Mouse (Mus musculus) heart, adult 9 months (tissue): Measurements from ENCODE around the gene Rtl1.

Source experiments
- DNase-seq, 2 experiments: peaks; one replicate each; pipeline ENCODE4 v3.0.0; 2022; ENCODE audit warnings: low spot score in 2 of 2

Gene Rtl1

GRCm38 (mm10) chr12:109572259-109572658 lies 27.9 kb downstream of the Rtl1 start:
- no peak for DNase-seq

- no peak for DNase-seq
Measured at GRCm38 (mm10) chr12:109560111-109560695, 39.9 kb downstream of the Rtl1 start.

GRCm38 (mm10) chr12:109558891-109559487 lies 41.1 kb downstream of the Rtl1 start:
- DNase-seq: no peak

DNA sequence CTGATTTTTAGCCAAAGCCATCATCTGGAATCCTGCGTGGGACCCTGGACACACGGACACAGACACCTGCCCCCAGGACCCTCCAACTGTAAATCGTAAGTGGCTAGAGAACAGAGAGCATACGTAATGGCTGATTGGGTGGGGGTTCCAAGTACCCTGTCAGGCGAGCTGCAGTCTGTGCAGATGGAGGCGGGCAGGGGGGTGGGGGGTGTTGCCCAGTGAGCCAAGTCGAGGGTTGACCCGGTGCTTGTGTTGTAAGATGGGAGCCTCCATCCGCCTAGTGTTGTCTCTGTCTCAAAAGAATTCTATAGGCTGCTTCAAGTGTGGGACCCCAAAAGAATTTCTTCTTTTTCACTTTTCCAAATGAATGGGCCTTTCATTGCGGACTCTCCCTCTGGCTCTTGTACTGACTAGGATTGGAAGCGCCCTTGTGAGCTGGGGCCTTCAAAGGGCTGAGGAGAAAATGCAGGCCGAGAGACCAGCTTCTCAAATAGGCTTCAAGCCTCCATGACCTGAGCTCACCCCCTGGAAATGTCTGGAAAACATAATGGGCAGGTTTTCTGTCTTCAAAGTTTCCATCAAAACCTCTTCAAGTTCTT lies 41.8 kb downstream of the Rtl1 start:
- DNase-seq: no peak

- no peak for DNase-seq
Measured at GRCm38 (mm10) chr12:109555837-109556409, 44.2 kb downstream of the Rtl1 start.

DNA sequence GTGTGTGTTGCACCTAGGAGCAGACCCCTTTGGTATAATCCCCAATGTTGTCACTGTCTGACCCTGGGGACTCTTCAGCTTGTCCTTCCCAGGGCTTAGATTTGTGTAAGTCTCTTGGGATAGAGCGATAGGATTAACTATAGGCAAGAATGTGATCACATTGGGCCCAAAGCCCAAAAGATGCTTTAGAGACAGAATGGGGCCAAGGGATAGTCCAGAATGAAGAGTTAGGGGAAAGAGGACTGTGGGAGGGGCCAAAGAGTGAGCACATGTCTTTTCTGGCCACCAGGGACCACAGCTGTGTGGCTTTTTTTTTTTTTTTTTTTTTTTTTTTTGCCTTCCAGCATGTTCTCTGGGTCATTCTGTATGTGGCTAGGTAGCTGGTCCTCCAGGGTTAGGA lies 46.6 kb downstream of the Rtl1 start:
- no peak for DNase-seq

GRCm38 (mm10) chr12:109552754-109553525 lies 47.2 kb downstream of the Rtl1 start:
- DNase-seq: no peak

DNA sequence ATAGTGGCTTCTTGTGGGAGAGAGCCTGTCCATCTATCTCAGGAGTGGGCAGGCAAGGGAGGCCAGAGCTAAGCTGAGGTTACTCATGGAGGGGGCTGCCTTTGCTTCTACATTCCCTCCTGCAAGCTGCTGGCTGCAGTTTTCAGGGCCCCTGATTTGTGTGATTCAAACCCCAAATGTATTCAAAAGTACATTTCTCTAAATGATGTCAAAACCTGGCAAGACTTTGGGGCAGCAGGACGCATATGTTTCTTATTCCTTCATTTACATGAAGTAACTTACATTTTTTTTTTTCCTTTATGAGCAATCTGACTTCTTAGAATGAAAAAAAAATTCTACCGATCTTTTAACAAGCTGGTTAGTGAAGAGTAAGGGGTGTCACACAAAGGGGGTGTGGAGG lies 48.4 kb downstream of the Rtl1 start:
- no peak for DNase-seq

- no peak for DNase-seq
Measured at GRCm38 (mm10) chr12:109547085-109547484, 53.0 kb downstream of the Rtl1 start.

- no peak for DNase-seq
Measured at GRCm38 (mm10) chr12:109545875-109546732, 54.0 kb downstream of the Rtl1 start.

GRCm38 (mm10) chr12:109543281-109543923 lies 56.7 kb downstream of the Rtl1 start:
- no peak for DNase-seq

- DNase-seq: no peak
Measured at GRCm38 (mm10) chr12:109542635-109543249, 57.4 kb downstream of the Rtl1 start.

DNA sequence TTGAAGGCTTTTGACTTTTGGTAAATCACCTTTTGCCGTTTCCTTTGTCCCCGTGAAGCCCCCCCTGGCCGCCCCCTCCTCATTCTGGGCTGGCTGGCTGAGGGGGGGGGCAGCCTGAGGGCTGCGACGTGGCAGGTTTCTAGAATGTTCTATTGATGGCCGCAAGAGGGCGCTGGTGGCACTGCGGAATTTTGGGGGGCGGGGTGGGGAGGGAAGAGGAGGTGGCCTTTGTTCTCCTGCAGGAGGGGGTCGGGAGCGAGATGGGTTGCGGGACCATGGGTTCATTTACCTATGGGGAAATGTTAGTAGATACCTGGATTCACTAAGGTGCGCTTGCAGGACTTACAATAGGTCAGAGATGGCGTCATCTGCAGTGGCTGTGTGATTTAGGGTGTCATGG lies 58.1 kb downstream of the Rtl1 start:
- no peak for DNase-seq

DNA sequence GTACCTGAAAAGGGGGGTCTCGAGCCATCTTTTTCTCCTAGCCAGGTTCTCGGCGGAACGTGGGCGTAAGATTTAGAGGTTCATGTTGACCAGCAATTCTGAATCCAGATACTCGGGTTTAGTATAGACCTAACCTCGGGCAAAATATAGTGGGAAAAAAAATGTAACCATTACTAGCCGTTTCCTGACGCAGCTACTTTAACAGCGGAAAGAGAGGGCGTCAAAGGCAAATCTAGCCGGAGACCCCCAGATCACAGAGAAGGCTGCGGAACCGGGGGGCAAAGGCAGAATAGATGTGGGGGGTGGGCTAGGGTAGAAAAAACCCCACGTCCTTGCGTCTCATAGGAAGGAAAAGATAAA lies 58.6 kb downstream of the Rtl1 start:
- no peak for DNase-seq

- peak; percentile 32 to 49 for DNase-seq
Measured at GRCm38 (mm10) chr12:109540739-109541539, 59.2 kb downstream of the Rtl1 start.

DNA sequence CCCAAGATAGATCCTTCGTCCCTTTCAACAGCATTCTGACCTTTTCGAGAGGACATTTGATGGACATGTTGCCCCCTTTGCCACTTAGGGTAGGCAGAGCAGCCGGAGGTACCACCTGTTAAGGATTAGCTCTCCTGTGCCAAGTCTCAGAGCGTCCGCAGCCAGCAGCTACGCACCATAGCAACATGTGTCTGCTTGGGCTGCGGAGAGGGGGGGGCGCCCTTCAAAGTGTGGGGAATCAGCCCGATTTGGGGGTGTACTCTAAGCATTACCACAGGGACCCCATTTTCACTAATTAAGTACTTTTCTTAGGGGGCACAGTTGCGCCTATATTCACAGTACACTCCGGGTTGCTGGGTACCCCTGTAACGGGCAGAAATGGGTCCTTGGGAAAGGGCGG lies 60.2 kb downstream of the Rtl1 start:
- DNase-seq: no peak
